Mouse (Mus musculus) adrenal gland, postnatal 4 days (tissue): ENCODE measurements at regions not wholly inside any gene's neighbourhood (a gene's known extent, or its start where the extent isn't known, plus 50 kb on each side); places are given as distances from the start of the nearest gene placed in this dataset.

ENCODE experiments used
- DNase-seq, 2 experiments: peaks; one replicate each; pipeline ENCODE4 v3.0.0; 2021 to 2022; ENCODE audit warnings: low spot score in 2 of 2, mixed read lengths in 2 of 2

DNA sequence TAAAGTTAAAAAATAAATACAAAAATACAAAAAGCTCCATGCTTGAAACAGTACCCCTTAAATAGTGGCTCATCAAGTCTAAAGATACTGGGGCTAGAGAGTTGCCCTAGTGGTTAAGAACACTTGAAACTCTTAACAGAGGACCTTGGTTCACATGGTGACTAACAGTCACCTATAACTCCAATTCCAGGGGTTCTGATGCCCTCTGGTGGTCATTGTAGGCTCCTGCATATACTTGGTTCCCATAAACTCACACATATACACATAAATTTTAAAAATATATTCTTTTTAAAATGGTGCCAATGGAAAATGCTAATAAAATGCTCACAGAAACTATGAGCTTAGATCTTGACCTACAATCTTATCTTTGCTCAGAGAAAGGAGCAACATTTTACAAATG is 286.4 kb downstream of the Pdcd6ip start:
- DNase-seq: no peak

DNA sequence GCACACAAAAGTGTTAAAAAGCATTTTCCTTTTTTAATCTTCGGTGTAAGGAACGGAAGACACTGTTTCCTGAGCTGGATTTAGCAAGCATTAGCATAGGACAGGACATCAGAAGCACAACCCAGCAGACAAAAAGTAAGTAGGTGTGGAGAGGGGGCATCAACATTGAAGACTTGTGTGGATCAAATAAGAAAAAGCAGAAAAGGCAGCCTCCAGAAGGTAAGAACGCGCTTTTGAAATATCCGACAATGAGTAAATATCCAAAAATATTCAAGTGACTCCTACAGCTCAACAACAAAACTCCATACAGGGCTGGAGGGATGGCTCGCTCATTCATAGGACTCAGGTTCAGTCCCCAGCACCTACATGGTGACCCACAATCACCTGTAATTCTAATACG is 286.9 kb downstream of the Pdcd6ip start:
- no peak for DNase-seq

DNA sequence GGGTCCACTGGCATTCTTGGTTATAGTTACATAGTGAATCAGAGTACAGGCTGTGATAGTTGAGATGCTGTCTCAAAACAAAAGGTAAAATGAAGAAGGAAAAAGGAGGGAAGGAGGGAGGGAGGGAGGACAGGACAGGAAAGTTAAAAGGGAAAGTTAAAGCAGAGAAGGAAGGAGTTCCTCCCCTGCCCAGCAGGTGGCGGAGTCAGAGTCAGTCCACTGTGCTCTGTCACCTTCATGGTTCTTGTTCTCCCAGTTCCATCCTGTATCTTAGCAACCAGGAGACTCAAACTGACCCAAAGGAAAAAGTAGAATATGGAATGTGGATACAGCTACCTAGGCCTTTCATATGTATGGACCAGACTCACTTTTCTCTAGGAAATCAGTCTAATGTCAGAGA is 288.3 kb downstream of the Pdcd6ip start:
- DNase-seq: no peak

DNA sequence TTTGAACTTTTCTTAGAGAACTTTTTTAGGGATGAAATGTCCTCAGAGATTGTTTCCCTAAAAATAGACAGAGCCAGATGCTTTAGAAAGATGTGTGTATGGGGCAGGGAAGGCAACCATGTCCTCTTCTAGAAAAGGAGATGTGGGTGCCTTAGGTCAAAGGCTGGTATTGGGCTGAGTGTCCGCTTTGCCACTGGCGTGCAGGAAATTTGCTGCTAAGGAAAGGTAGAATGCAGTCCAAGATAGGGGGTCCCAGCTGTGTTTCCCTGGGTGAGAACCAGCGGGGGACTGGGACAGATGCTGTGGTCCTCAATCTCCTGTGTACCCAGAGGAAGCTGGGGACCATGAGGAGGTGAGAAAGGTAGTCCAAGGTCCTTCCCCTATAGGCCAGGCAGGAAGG is 291.0 kb downstream of the Pdcd6ip start:
- no peak for DNase-seq

DNA sequence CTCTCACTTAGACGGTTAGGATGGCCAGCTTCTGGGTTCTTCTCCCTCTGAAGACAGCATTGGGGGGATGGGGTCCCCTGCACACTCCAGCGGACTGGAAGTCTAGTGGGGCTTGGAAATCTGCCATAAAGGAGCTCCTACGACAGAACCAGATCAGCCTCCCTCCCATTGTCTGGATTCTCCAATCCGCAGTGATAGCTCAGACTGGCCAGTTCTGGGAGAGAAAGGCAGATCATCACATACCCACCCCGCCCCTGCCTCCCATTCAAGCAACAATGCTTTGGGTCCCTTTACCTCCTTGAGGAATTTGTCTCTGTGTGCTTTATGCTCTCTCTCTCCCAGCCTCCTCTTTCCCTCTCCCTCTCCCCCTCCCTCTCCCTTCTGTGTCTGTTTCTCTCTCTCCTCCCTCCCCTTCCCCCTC is 292.5 kb downstream of the Pdcd6ip start:
- DNase-seq: no peak

DNA sequence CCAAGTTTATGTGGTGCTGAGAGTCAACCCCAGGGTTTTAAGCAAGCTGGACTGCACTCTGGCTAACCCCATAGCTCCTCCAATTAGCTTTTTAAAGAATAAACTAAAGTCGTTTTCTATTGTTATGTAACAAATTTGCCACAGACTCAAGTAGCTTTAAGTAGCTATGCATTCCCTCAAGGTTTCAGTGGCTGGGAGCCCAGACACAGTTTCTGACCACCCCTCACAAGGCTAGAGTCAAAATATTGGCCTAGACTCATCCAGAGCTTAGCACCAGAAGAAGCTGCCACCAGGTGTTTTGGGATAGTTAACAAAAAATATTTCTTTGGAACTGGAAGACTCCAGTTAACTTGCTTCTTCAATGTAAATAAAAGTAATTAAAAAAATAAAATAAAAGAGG is 293.4 kb downstream of the Pdcd6ip start:
- no peak for DNase-seq

DNA sequence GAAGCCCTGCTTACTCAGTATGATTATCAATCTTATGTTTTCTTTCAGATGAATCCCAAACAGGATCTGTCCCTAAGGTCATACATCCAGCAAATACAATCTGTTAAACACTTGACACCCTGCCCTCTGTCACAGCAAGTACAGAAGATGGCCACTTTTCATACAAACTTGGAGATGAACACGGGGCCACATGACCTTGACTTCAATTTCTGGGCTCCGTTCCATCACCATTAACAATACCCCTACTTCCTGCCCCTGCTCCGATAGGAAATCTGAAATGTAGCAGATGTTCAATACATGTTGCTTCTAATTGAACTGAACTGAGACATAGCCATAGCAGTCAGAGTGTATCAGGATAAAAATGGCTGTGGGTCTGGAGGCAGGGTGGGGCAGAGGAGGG is 294.2 kb downstream of the Pdcd6ip start:
- DNase-seq: no peak

DNA sequence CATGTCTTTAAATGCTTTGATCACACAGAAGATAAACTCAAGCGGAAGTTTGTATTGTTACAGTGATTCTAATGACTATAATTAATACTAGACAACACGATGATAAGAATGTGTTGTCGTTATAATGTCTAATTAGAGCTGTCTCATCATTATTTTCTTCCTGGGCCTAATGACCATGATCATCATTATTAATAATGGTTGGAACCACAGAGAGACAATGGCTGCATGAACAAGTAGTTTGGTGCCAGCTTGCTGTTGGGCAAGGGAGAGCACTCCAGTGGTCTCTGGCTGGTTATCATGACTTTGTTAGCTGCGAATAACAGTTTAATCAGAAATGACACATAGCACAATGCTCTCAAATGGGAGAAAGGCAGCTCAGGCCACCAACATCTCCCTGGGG is 296.4 kb downstream of the Pdcd6ip start:
- no peak for DNase-seq

DNA sequence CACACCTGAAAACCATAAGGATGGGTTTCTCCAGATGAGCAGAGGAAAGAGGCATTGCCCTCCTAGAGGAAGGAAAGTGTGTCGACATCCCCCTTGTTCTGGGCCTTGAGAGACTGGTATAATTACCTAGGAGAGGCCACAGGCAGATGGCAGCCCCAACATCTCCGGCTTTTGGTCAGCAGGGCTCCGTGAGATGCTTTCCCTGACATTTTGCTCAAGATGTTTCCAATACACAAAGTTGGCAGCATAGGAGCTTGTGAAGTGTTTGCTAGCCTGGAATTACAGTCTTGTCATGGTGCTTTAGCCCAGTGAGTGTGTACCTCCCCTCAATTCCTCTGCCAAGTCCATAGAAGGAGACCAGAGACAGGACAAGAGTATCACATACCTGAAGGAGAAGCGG is 299.5 kb downstream of the Pdcd6ip start:
- DNase-seq: no peak

DNA sequence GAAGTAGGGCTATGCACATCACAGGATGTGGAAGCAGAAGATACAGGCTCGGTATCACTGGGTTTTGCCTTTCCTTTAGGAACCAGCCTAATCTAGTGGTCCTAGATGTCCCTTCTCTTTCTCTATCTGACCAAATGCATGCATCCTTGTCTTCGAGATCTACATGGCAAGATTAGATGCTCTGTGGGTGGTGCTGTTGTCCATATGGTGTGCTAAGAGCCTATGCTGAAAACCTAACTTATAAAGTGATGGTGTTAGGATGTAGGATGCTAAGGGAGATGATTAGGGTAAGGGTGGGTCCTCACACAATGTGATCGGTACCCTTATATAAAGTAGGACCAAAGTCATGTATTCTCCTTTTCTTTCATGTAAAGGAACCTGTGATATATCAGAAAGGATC is 313.7 kb downstream of the Pdcd6ip start:
- no peak for DNase-seq

DNA sequence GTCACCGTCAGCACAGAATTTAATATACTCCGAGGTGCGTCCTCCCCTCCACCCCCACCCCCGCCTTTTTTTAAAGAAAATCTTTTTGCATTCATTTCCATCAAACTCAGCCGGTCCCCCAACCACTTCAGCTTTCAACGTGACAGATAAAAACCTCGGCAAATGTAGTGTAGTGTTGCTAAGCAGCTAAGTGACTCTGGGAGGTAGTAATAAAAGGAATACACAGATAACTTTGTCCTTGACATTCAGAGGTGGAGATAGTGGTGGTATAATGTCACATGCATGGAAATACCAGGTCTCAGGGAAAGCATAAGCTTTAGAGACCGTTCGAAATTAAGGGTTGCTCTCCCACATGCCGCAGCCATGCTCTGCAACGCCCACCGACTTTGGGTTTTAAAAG is 320.7 kb downstream of the Pdcd6ip start:
- DNase-seq: no peak

DNA sequence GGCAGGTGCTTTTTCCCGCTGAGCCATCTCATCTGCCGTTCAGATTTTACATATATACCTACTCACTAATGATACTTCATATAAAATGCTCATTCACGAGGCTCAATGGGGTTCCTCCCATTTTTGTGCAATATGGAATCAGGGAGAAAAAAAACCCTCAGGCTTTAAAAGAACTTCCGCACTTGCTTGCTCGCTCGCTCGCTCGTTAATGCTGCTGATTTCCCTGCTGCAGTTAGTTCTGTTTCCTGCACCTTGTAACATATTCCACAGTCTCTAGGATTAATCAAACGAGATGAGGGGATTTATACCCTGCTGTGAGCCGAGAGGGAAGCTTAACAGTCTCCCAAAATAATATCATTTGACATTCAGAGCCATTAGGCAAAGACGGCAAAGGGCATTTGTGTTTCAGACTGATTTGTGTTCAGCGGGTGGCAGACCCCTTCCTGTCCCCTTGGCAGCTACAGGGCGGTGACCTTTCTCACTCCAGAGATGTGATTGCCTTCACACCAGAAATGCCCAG is 326.4 kb downstream of the Pdcd6ip start:
- no peak for DNase-seq

DNA sequence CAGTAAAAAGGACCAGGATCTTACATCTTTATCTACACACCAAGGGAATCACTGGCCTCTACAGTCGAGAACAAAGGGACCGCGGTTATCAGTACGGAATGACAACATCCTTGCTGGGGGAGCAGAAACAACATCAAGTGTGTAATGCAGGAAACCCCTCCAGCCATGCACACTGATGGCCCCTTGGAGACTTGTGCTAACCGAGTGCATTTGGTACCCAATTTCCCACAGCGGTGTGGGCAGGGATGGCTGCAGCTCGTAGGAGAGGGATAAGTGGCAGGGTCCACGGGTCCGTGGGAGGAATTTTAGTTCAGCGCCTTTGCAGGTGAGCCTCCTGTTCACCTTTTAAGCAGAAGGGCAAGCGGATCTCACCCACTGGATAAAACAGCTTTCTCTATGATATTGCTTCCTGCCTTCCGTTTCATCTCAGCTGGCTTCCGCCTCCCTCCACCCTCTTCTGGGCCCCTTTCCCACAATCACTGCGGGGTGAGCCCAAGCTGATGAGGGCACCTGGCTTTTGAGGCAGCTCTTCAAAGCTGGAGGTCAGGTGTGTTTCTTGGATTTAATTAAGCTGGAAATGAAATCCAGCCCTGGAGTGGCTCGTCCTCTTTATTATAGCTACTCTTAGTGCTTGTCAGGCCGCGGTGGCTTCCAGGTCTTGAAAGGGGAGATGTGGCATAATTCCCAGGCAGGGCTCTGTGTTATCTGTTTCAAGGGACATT is 327.5 kb downstream of the Pdcd6ip start:
- DNase-seq: no peak

DNA sequence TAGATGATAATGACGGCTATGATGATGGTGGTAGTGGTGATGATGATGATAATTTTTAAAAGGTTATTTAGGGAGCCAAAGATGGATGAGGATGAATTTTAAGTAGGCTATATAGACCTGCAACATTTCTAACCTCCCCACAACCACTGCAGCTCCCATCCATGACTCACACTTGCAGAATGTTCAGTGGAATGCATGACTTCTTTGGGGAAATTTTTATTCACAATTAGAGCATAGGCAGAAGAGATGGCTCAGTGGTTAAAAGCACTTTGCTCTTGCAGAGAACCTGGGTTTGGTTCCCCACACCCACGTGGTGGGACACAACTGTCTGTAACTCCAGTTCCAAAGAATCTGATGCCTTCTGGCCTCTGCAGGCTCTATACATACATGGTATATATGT is 329.5 kb downstream of the Pdcd6ip start:
- DNase-seq: no peak

DNA sequence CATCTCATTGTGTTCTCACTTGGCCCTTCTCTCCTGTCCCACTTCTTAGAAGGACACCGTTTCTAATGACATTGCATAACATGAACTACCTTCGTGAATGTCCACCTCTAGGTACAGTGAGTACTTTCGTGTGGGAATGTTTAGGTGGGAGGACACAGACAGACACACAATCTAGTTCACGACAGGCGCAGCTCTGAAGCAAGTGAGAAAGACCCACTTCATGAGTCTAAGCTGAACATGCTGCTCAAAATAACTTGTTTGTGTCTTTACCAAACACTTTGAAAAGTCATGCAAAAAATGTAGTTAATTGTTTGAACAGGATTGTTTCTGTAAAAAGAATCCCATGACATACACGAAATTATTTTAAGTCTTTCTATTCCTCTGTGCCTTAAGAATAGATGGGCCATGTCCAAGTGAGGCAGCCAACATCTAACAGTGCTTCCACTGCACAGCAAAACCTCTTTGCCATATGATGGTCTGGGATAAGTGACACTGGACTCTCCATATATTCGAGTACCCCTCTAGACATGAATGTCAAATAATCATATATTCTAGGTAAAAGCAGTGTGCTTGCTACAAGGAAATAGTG is 336.2 kb downstream of the Pdcd6ip start:
- no peak for DNase-seq

DNA sequence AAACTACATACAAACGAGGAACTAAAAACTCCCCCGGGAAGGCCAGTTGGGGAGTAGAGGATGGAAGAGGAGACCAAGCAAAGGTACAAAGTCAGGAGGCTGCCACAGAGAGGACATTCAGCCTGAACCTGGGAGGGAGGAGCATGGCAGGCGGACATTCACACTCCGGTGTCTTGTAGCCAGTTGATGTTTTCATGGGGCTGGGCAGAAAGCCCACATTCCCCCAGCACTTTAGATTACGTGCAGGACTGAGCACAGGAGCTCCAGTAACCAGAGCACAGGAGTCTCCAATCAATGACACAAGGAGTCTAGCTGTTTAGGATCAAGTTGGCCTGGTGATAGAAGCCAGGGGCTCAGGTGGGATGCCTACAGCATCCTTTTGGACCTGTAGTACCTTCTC is 360.1 kb downstream of the Pdcd6ip start:
- no peak for DNase-seq

DNA sequence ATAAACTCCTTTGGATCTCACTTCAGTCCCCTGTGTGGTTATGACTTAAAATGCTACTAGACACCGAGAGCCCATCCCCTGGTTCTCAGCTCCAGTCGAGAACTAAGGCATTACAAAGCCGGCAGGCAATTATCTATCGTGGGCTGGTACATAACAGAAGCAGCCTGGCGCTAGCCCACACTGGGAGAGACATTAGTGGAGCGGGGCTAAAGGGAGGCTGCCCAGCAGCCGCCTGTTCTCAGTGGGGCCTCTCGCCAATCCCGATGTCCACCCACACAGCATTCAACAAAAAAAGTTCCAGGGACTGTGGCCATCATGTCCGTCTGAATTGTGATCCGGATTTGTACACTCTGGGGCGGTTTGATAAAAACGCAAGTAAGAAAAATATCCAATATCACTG is 361.5 kb downstream of the Pdcd6ip start:
- DNase-seq: no peak

DNA sequence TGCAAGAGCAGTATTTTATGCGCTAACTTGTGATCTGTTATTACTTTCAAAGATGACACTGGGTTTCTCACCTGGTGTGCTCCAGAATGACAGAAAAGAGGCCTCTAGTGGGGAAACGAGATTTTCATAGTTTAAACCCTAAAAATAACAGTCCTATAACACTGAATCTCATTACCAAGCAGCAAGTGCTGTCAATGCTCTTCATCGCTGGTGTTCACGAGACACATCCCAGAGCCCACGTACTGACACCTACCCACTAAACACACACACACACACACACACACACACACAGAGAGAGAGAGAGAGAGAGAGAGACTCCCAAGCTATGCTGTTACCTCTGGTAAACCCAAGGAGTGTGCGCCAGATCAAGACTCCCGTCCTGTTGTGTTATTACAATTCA is 365.9 kb downstream of the Pdcd6ip start:
- DNase-seq: no peak

DNA sequence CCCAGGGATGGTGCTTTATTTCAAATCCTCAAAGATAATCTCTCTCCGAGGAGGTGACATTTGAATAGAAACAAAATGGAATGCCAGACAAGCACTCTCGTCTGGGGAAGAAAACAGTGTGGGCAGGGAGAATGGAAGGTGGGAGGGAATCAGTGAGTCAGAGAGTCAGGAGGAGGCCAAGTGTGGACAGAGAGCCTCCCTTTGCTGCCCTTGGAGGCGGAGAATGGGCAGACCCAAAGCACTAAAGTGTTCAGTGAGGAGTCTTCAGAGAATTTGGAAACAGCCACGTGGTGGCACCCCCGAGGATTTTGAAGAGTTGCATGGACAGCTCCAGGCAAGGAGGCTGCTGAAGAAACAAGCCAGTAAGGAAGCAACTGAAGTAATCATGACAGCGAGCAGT is 367.2 kb downstream of the Pdcd6ip start:
- DNase-seq: no peak

DNA sequence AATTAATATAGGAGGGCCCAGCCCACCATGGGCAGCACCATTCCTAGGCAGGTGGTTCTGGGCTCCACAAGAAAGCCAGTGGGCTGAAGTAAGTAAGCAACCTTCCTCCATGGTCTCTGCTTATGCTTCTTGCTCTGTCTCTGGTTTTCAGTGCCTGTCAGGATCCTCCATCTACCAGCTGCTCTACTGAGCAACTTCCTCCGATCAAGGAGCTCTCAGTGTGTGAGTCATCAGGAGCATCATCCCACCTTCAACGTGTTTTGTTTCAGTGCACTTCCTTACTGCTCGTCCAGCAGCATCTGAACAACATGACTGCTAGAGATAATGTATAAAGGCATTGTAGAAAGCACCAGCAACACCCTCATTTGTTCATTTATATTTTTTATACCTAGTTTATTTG is 368.0 kb downstream of the Pdcd6ip start:
- DNase-seq: no peak

DNA sequence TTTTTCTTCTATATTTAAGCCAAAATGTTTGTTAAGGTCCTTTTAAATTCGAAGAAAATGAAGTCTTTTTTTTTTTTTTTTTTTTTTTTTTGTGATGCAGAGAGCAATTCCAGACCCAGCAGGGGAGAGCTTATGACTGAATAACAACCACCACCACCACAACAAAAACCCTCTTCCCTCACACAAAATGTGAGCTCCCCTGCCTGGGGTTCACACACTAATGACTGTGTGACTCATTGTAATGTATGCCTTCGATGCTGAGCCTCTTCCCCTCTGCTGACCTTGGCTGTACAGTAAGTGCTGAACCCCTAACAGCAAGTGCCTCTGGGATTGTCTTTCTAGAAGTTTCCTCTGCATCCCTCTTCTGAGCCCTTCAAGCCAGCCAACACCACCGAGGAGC is 383.6 kb downstream of the Pdcd6ip start:
- no peak for DNase-seq

DNA sequence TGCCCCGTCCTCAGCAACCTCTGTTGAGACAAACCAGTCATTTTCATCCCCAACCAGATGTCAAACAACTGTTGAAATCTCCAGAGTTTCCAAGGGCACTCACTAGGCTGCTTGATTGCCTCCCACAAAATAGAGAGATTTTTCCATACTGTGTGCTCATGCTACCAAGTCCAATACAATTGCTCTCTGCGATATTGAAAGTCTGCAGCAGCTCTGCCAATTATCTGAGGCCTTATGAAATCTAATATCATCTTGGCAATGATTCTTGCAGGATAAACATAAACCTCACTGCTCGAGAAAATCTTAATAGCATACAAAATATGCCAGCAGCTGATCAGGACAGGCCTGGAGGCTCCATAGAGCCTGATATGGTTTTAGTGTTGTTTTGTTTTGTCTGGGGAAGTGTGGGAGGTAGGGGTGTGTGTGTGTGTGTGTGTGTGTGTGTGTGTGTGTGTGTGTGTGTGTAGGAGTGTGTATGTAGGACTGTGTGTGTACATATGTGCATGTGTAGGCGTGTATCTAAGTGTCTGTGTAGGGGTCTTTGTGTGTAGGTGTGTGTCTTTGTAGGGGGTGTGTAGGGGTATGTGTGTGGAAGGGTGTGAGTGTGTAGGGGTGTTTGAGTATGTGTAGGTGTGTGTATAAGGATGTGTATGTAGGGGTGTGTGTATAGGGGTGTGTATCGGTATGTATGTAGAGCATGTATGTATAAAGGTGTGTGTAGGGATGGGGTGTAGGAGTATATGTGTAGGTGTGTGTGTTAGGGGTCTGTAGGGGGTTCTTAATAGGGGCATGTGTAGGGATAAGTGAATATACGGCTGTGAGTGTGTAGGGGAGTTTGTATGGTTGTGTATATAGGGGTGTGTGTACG is 398.1 kb downstream of the Pdcd6ip start:
- DNase-seq: no peak
